Mouse (Mus musculus): ENCODE results near the gene Clic1.
"Not testable (repeated sequence)": the region's sequence is repeated elsewhere in the genome, so short reads cannot be mapped to it uniquely, and the experiment has no call there.

The Clic1 gene

DNA sequence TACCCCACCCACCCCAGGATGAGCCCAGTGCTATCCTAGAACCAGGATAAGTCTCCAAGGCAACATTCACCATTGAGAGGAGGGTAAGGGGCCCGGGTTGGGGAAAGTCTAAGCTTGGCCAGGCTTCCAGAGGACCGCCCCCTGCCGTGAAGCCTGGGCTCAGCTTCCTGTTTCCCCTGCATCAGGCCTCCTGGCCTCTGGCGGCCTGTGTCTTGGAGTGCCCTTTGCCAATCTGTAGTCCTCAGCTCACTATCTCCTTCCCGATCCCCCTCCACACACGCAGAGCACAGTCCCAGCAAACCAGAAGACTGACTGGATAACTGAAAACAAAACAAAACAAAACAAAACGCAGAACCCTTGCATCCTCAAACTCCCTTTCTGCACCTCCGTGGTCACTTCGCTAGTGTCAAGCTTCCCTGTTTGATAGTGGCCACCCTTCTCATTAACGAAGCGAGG, at the start of gene Clic1:
Clic1 (plus strand) TSS at position 406 of the 456 bp plus-strand sequence.
- no peak for DNase-seq (ENCODE audit: low read depth, low spot score)

DNA sequence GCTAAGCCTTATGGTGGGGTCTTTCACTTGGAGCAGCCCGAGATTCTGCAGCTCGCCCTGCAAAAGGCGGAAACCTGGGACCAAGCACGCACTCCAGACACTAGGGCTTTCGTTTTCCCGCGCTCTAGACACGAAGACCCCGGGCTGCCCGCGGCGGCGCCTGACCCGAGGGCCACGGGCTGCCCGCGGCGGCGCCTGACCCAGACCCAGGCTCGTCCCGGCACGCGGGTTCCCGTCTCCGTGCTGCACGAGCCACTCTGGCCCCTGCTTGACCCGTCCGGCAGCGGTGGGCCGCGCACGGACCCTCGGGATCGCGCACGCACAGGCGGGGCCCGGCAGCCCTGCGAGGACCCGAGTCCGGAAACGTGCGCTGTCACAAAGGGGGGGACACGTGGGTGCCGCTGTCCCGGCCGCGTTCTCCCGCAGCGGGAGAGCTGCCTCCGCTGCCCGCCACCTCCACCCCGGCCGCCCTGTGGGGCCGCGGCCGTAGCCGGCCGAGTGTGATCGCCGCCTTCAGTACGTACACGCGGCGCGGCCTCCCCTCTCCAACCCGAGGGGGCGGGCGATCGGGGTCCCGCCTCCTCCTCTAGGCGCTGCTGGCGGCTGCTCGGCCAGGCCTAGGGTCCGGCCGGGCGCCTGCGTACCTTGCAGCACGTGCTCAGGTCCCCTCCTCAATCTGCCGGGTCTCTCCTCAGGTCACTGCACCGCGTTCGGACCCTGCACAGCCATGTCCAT, 48.9 kb upstream of the Clic1 start, which contains the start of gene Vars:
Vars (plus strand) TSS at position 271 of the 735 bp plus-strand sequence.
- peak; percentile 57 for DNase-seq (ENCODE audit: low read depth, low spot score)

DNA sequence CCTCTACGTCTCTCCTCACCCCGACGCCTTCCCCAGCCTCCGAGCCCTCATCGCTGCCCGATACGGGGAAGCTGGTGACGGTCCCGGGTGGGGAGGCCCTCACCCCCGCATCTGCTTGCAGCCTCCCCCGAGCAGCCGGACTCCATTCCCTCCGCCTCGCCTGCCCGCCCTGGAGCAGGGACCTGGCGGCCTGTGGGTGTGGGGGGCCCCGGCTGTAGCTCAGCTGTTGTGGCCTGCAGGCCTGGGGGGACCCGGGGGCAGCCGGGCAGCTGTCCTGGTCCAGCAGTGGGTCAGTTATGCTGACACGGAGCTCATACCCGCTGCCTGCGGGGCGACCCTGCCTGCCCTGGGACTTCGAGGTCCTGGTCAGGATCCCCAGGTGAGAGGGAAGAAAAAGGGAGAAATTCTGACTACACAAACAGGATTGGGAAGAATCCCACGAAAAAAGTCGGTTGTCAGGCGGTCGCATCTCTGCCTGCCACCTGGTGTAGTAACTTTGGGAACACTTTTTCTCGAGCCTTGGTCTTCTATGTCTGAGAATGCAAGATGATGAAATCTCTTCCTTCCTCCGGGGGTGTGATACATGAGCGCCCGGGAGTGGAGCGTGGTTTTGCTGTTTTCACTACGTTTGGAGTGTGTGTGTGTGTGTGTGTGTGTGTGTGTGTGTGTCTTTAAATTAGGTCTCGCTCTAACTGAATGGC, 48.2 kb upstream of the Clic1 start:
- no peak for DNase-seq (ENCODE audit: low read depth, low spot score)

DNA sequence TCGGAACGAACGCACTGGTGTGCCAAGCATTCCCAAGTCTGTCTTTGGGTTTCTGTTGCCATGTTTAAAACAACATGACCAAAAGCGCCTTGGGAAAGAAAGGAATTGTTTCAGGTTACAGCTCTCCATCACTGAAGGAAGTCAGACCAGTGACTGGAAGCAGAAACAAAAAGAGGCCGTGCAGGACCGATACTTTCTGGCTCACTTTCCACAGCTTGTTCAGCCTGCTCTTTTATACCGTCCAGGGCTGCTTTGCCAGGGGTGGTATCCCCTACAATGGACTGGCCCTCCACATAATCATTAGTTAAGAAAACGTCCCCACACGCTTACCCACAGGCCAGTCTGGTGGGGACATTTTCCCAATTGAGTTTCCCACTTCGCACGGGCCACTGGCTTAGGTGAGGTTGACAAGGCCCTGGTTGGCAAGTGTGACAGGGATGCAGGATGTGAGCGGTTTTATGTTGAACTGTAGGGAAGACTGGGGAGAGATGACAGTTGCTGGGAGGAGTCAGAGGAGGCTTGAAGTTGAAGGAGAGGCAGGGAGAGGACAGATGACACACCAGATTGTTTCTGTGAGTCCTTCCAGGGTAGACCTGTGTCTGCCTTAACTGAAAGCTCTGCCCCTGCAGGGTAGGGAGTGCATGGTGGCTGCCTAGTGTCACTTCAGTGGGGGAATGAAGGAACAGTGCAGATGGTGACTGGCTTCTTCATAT, 47.5 kb upstream of the Clic1 start:
- no peak for DNase-seq (ENCODE audit: low read depth, low spot score)

DNA sequence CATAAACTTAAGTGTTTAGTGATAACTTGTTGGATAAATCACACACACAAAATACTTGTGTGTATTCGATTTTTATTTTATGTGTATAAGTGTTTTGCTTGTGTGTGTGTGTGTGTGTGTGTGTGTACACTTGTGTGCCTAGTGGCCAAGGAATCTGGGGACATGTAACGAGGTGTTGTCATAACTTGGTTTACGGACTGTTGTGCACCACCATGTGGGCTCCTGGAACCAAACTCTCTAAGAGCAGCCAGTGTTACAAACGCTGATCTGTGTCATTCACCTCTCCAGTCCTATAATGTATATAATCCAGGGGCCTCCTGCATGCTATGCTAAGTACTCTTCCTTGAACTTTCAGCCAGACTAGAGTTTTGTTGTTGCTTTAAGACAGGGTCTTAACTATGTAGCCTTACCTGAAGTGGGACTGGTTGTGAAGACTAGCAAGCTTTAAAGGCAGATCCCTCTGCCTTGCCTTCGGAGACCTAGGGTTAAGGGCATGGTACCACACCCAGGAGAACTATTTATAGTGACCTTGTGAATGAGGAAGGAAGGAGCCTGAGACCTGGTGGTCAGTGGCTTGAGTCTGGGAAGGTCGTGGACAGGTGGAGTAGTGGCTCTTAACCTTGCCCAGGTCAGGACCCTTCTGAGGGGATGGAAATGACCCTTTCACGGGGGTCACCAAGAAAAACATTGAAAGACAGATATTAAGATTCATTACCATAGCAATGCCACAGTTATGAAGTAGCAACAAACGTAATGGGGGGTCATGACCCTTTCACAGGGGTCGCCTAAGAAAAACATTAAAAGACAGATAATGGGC, 46.5 kb upstream of the Clic1 start:
- no peak for DNase-seq (ENCODE audit: low read depth, low spot score)

DNA sequence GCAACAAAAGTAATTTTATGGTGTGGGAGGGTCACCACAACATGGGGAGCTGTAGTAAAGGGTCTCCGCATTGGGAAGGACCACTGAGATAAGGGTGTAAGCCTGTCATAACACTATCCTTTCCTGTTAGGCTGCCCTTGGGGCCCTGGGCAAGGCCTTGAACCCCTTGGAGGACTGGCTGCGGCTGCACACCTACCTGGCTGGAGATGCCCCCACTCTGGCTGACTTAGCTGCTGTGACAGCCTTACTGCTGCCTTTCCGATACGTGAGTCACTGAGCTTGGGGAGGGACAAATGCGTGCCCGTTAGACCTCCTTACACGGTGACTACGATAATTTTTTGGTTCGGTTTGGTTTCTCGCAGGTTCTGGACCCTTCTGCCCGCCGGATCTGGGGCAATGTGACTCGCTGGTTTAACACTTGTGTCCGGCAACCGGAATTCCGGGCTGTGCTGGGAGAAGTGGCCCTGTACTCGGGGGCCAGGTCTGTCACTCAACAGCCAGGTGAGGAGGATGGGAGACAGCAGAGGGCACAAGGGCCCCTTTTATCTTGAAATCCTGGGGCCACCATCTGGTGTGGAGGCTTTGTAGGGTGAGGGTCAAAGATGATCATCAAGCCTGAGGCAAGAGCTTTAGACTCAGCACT, 45.6 kb upstream of the Clic1 start:
- no peak for DNase-seq (ENCODE audit: low read depth, low spot score)

DNA sequence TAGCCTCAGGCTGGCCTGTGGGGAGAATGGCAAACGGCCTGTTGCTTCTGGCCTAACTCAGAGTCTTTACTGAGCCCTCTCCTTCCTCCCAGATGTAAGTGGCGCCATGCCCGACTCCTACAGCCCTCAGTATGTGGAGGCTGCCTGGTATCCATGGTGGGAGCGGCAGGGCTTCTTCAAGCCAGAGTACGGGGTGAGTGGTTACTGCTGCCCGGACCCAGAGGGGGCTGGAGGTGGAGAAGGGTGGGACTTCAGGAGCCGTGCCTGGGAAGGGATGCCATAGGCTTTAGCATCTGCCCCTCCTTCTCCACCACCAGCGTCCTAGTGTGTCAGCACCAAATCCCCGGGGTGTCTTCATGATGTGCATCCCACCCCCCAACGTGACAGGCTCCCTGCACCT, 44.6 kb upstream of the Clic1 start:
- no peak for DNase-seq (ENCODE audit: low read depth, low spot score)

DNA sequence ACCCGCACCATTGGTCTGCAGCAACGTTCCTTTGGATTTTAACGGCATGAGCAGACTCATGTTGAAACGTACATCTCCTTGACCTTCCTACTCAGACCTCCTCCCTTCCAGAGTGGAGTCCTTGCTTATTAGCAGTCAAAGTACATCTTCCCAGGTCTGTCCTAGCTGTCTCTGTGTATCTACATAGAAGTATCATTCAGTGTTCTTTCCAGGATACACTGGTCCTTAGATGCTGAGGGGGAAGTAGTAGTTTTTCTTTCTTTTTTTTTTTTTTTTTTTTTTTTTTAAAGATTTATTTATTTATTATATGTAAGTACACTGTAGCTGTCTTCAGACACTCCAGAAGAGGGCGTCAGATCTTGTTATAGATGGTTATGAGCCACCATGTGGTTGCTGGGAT, 43.9 kb upstream of the Clic1 start:
- not testable (repeated sequence) for DNase-seq (ENCODE audit: low read depth, low spot score)

DNA sequence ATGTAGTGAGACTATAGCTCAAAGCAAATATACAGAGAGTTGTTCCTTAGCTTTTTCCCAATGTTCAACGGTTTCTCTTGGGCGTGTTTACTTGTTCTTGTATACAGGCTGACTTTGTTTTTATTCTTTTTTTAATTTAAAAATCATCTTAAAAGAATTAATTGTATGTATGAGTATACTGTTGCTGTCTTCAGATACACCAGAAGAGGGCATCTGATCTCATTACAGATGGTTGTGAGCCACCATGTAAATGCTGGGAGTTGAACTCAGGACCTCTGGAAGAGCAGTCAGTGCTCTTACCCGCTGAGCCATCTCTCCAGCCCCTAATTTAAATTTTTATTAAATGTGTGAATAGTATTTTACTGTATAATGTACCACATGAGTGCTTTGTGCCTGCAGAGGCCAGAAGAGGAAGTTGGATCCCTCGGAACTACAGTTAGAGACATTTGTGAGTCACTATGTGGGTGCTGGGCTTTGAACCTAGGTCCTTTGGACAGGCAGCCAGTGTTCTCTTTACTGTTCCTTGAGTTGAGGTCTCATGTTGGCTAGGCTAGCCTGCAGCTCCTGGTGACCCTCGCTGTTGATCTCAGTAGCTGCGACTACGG, 42.3 kb upstream of the Clic1 start:
- DNase-seq (ENCODE audit: low read depth, low spot score): no peak

DNA sequence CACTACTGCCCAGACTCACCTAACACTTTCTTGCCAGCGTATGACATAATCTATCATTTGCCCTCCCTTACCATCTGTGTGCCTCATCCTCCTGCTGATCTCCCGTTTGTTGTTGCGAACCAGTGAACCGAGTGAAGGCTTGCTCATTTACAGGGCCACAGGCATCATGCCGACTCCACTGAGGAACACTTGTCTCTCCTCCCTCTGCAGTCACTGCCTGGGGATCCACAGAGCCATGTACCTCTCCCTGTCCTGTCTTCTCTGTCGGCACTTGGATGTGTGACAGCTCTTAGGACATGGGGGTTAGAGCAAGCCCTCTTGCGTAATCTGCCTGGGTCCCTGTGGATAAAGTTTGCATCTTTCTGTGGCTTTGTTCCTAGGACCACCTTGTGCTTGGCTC, 40.2 kb upstream of the Clic1 start:
- DNase-seq (ENCODE audit: low read depth, low spot score): no peak

DNA sequence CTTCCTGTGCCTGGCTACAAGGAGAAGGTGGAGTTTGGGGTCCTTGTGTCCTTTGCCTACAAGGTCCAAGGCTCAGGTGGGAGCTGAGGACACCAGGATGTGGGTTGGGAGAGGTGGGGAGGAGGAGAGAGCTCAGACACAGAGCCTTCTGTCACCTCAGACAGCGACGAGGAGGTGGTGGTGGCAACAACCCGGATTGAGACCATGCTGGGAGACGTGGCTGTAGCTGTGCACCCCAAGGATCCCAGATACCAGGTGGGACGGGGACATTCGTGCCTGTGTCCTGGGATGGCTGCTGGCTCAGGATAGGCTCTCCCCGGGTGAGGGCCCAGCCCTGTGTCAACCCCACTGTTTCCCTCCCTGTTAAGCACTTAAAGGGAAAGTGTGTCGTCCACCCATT, 38.3 kb upstream of the Clic1 start:
- DNase-seq (ENCODE audit: low read depth, low spot score): no peak

DNA sequence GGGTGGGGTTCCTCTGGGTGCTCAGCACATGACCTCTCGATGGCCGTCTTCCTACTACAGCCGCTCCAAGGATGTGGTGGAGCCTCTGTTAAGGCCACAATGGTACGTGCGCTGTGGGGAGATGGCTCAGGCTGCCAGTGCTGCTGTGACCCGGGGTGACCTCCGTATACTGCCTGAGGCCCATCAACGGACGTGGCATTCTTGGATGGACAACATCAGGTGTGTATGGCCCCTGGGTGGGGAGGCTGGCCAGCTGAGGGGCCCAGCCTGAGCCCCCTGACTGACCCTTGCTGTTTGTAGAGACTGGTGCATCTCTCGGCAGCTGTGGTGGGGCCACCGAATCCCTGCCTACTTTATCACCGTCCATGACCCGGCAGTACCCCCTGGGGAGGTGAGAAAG, 37.3 kb upstream of the Clic1 start:
- DNase-seq (ENCODE audit: low read depth, low spot score): no peak

DNA sequence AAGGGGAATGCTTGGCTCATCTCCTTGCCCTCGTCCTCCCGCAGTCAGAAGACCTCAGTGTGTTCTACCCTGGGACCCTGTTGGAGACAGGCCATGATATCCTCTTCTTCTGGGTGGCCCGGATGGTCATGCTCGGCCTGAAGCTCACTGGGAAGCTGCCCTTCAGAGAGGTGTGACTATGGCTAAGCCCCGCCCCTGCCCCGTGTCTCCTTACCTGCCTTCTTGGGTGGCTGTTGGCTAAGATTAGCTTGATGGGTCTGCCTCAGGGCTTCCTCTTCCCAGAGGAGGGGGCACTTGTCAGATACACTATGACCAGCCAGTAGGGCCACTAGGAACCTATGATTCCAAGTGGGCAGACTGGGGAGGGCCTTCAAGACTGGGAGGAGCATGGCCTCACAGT, 36.5 kb upstream of the Clic1 start:
- no peak for DNase-seq (ENCODE audit: low read depth, low spot score)

DNA sequence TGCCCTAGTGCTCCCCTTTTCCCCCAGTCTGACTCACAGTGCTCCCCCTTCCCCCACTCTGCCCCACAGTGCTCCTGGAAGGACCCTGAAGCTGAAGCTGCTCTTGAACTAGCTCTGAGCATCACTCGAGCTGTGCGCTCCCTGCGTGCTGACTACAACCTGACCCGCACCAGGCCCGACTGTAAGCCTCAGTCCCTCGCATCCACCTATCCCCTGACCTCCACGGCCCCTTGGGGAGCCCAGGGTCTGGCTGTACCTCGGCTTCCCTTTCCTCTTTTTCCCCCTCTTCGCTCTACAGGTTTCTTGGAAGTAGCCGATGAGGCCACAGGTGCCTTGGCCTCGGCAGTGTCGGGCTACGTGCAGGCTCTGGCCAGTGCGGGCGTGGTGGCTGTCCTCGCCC, 34.5 kb upstream of the Clic1 start:
- no peak for DNase-seq (ENCODE audit: low read depth, low spot score)

DNA sequence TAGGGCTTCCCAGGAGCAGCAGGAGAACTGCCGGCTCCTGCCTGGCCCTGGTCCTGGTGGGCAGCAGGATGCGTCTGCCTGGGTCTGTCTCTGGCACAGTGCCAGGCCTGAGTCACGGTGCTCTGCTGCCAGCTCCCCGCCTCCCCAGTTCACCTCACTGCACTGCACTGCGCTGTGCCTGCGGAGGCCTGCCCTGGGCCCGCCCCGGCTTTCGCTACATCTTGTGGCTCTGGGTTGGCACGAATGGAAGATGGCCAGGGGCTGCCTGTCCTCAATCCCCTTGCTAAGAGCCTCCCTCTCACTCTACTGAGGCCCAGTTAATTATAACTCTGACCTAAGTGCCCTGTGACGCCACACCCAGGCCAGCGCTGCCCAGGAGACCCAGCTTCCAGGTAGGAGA, 33.4 kb upstream of the Clic1 start, which contains the start of gene Vwa7:
Vwa7 (plus strand) TSS at position 204 of the 400 bp plus-strand sequence.
- peak; percentile 77 for DNase-seq (ENCODE audit: low read depth, low spot score)

DNA sequence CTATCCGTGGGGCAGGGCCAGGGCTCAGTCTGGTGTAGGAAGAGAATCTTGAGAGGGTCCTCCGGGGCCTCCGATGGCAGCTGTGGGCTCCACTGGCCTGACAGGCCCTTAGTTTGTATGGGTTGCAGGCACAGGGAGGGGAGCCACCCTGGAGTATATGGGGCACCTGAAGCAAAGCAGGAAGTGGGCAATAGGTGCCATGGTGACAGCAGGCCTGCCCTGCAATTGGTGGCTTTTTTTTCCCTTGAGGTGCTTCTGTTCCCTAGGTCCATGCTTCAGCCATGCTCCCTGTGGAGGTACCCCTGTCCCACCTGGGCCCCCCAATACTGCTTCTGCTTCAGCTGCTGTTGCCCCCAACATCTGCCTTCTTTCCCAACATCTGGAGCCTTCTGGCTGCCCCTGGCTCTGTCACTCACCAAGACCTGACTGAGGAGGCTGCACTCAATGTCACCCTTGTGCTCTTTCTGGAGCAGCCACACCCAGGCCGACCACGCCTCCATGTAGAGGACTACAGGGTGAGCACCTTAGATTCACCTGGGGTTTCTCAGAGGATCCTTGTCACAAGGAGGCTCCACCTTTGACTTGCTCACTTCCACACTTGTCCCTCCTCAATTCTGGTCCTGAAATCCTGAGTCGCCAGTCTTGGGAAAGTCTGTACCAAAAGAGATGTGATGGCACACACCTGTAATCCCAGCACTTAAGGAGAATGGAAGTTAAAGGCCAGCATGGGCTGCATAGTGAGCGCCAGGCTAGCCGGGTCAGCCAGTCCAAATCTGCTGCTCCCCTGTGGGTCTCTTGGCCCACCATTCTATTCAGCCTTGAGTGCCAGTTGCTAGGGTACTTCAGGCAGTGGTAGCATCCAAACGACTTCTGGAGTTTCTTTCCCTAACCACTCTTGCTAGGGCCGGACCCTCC, 32.7 kb upstream of the Clic1 start:
- no peak for DNase-seq (ENCODE audit: low read depth, low spot score)

DNA sequence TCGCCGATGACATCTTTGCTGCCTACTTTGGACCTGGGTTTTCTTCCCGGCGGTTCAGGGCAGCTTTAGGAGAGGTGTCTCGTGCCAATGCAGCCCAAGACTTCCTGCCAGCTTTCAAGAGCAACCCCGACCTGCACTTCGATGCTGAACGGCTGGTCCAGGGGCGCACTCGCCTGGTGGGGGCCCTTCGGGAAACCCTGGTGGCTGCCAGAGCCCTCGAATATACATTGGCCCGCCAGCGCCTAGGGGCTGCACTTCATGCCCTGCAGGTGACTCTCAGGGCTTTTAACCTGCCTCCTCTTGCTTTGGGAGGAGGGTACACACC, 32.1 kb upstream of the Clic1 start:
- DNase-seq (ENCODE audit: low read depth, low spot score): no peak

DNA sequence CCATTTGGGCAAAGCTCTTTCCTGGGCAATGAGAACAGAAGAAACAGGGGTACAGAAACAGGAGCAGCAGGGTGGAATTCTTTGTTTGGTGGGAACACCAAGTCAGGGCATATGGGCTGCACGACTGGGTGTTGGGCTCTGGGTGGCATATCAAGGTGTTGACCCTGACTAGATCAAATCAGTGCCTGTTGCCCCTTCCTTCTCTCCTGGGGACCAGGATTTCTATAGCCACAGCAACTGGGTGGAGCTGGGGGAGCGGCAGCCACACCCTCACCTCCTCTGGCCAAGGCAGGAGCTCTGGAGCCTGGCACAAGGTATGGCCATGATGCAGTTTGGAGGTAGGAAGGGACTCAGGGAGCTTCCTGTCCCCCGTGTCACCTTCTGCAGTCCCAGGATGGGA, 31.6 kb upstream of the Clic1 start:
- no peak for DNase-seq (ENCODE audit: low read depth, low spot score)

DNA sequence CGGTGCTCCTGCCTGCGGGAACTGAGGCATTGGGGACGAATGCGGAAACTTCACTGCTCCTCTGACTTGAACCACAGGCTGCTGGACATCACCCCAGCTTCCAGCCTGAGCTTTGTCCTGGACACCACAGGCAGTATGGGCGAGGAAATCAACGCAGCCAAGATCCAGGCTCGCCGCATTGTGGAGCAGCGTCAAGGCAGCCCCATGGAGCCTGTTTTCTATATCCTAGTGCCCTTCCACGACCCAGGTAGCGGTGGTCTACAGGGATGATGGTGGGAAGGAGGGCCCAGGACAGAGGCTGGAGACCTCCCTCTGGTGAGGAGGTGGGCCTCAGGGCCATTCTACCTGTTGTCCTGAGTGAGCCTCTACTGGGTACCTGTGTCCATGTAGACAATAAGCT, 29.9 kb upstream of the Clic1 start:
- DNase-seq (ENCODE audit: low read depth, low spot score): no peak

DNA sequence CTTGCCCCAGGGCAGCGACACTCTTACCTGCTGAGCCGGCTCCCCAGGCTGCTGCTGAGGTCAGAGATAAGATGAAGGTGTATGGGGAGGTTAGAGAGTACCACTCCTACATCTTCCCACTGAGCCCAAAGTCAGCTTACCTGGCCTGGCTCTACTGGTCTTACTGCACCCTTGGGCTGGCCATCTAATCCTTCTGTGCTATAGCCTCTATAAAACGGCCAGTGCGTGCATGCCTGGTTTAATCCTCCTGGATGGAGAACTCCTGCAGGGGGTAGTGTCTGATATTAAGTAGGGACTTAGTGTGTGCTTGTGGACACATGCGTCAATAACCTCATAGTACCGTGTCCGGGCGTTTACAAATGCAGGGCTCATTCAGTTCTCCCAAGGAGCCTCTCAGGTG, 29.2 kb upstream of the Clic1 start:
- no peak for DNase-seq (ENCODE audit: low read depth, low spot score)

Data from skeletal muscle tissue, adult 2 months (tissue).